Comparison of ENCODE assay signal across 11 mouse cellular contexts in genomic region chr17:37027486-37027885, GRCm38 (mm10). TPM values are rescaled to one million over a fixed set of nuclear protein-coding genes. Genes with fewer than 3 reads are reported as not detected.
DNase-seq lines count a peak whose midpoint lies in the region; ATAC-seq and TF ChIP-seq lines count a peak whose summit lies in the region.
"Had no signal": no experiment of that assay in that cellular context is flagged by ENCODE, and none has a peak within 500 bp of the region (broad histone marks: within the 10 kb centered on the region; RNA-seq: fewer than 3 reads in every experiment).

No protein-coding gene starts in this region.

- peak overlapping the region; percentile 32; the same call in 1 of the 2 replicates for H3K9ac ChIP-seq in ES-Bruce4 (ENCODE audit: low read depth, poor library complexity, severe bottlenecking)
- H3K9ac ChIP-seq in forebrain, embryonic 14.5 days (ENCODE audit: low read length): no peak overlapping the region
- H3K9ac ChIP-seq in limb, embryonic 14.5 days (ENCODE audit: low read depth, low read length, severe bottlenecking): no peak overlapping the region
- H3K9ac ChIP-seq in lung, postnatal 0 days (replicated peaks; ENCODE audit: low read depth): no peak overlapping the region
- H3K9ac ChIP-seq: liver, embryonic 13.5 days had no signal

- no peak overlapping the region for H3K4me2 ChIP-seq in forebrain, embryonic 14.5 days (ENCODE audit: low read length)
- H3K4me2 ChIP-seq in limb, embryonic 14.5 days (replicated peaks; ENCODE audit: low read depth, low read length, severe bottlenecking): no peak overlapping the region
- H3K4me2 ChIP-seq in lung, postnatal 0 days (replicated peaks; ENCODE audit: low read depth, low read length): no peak overlapping the region

- peak overlapping the region; percentile 100 for H3K27ac ChIP-seq in ES-Bruce4 (ENCODE audit: insufficient read depth, low read length)
- peak overlapping the region; percentile 96; the same call in 1 of the 2 replicates for H3K27ac ChIP-seq in forebrain, embryonic 14.5 days (ENCODE audit: low read depth, low read length)
- H3K27ac ChIP-seq in limb, embryonic 14.5 days (replicated peaks; ENCODE audit: low read depth, low read length): 0 out of 2 replicates have a peak overlapping the region, but pooled peaks have one; percentile 2
- H3K27ac ChIP-seq in lung, postnatal 0 days (ENCODE audit: low read length): no peak overlapping the region
- no peak overlapping the region for H3K27ac ChIP-seq in kidney, adult 2 months (ENCODE audit: insufficient read depth, low read depth, low read length)

- peaks cover 84% of the 10 kb centered on the region for H3K4me1 ChIP-seq in E14TG2a.4 (replicated peaks; ENCODE audit: low read depth, low read length)
- peaks cover 10% of the 10 kb centered on the region for H3K4me1 ChIP-seq in ES-Bruce4 (ENCODE audit: control insufficient read depth, insufficient read depth, low read length)
- no peaks in the 10 kb centered on the region for H3K4me1 ChIP-seq in forebrain, embryonic 14.5 days (ENCODE audit: control insufficient read depth, insufficient read depth, low read length)
- H3K4me1 ChIP-seq in limb, embryonic 14.5 days (ENCODE audit: control insufficient read depth, insufficient read depth, low read length): 0 out of 2 replicates have a peak, but pooled peaks cover 6% of the 10 kb centered on the region
- no peaks in the 10 kb centered on the region for H3K4me1 ChIP-seq in lung, postnatal 0 days (ENCODE audit: insufficient read depth, low read depth, low read length)
- H3K4me1 ChIP-seq in kidney, adult 2 months (ENCODE audit: control insufficient read depth, insufficient read depth, low read length): no peaks in the 10 kb centered on the region

- 96% methylated on average over 4 of the region's 4 CpGs for WGBS in forebrain, embryonic 14.5 days
- 98% methylated on average over 4 of the region's 4 CpGs for whole genome bisulfite sequencing in limb, embryonic 14.5 days
- 96% methylated on average over 4 of the region's 4 CpGs for WGBS in lung, postnatal 0 days
- 97% methylated on average over 4 of the region's 4 CpGs for WGBS in kidney, adult 2 months

- no peak for TF ChIP-seq CTCF in E14TG2a.4 (conservative IDR thresholded peaks at IDR 0.05; ENCODE audit: low read length)
- no peak for TF ChIP-seq CTCF in ES-Bruce4 (IDR thresholded peaks at IDR 0.05; ENCODE audit: low read depth, low read length)
- no peak for TF ChIP-seq CTCF in lung, postnatal 0 days (IDR thresholded peaks at IDR 0.05)
- no peak for TF ChIP-seq CTCF in kidney, adult 2 months (conservative IDR thresholded peaks at IDR 0.05; ENCODE audit: insufficient read depth, insufficient read length, low read depth, low read length)

- H3K27me3 ChIP-seq in E14TG2a.4 (ENCODE audit: insufficient read depth, low read length) (no peaks in the 10 kb centered on the region), ES-Bruce4 (ENCODE audit: control insufficient read depth, insufficient read depth, low read length, poor library complexity, severe bottlenecking) (no peaks in the 10 kb centered on the region)
- H3K27me3 ChIP-seq in forebrain, embryonic 14.5 days (replicated peaks; ENCODE audit: control insufficient read depth, insufficient read depth, low read length): no peaks in the 10 kb centered on the region
- no peaks in the 10 kb centered on the region for H3K27me3 ChIP-seq in limb, embryonic 14.5 days (ENCODE audit: control insufficient read depth, insufficient read depth, low read length)
- H3K27me3 ChIP-seq in lung, postnatal 0 days (replicated peaks; ENCODE audit: insufficient read depth, low read length): no peaks in the 10 kb centered on the region
- no peaks in the 10 kb centered on the region for H3K27me3 ChIP-seq in kidney, adult 2 months (replicated peaks; ENCODE audit: control insufficient read depth, insufficient read depth, low read length)
- H3K27me3 ChIP-seq: liver, embryonic 13.5 days had no signal

- H3K4me3 ChIP-seq in E14TG2a.4 (replicated peaks; ENCODE audit: low read length) (peak overlapping the region; percentile 72; the same call in 1 of the 2 replicates), ES-Bruce4 (ENCODE audit: low read depth, low read length) (no peak overlapping the region)
- H3K4me3 ChIP-seq in forebrain, embryonic 14.5 days (ENCODE audit: low read depth, low read length): no peak overlapping the region
- H3K4me3 ChIP-seq in limb, embryonic 14.5 days (replicated peaks; ENCODE audit: low read length): no peak overlapping the region
- no peak overlapping the region for H3K4me3 ChIP-seq in lung, postnatal 0 days (ENCODE audit: low read depth, low read length)
- no peak overlapping the region for H3K4me3 ChIP-seq in kidney, adult 2 months (ENCODE audit: insufficient read depth, low read depth, low read length)
- H3K4me3 ChIP-seq: megakaryocyte, embryonic 14.5 days had no signal

- no peak for ATAC-seq in forebrain, embryonic 14.5 days
- no peak for ATAC-seq in limb, embryonic 14.5 days (ENCODE audit: low FRiP score, low read depth)
- ATAC-seq in lung, postnatal 0 days: no peak

- no peaks in the 10 kb centered on the region for H3K9me3 ChIP-seq in E14TG2a.4 (ENCODE audit: low read length)
- H3K9me3 ChIP-seq in ES-Bruce4 (replicated peaks; ENCODE audit: control insufficient read depth, insufficient read depth, low read length, poor library complexity, severe bottlenecking): no peaks in the 10 kb centered on the region
- no peaks in the 10 kb centered on the region for H3K9me3 ChIP-seq in forebrain, embryonic 14.5 days (replicated peaks; ENCODE audit: control insufficient read depth, low read length)
- no peaks in the 10 kb centered on the region for H3K9me3 ChIP-seq in limb, embryonic 14.5 days (ENCODE audit: control insufficient read depth, low read length)
- H3K9me3 ChIP-seq in lung, postnatal 0 days (ENCODE audit: low read length): no peaks in the 10 kb centered on the region
- H3K9me3 ChIP-seq: liver, embryonic 13.5 days; megakaryocyte, embryonic 14.5 days had no signal

- peak; percentile 66; the same call in 1 of the 2 replicates for TF ChIP-seq EP300 in ES-Bruce4 (IDR thresholded peaks at IDR 0.05; ENCODE audit: insufficient read depth, low read depth, low read length)
- TF ChIP-seq EP300 in lung, postnatal 0 days (IDR thresholded peaks at IDR 0.05): no peak

- no peak for TF ChIP-seq POLR2A in ES-Bruce4 (IDR thresholded peaks at IDR 0.05; ENCODE audit: insufficient read depth, low read length)
- no peak for TF ChIP-seq POLR2A in limb, embryonic 14.5 days (IDR thresholded peaks at IDR 0.05; ENCODE audit: borderline replicate concordance, extremely low read depth, insufficient read depth, insufficient read length)
- TF ChIP-seq POLR2A in kidney, adult 2 months (IDR thresholded peaks at IDR 0.05; ENCODE audit: low read depth, low read length): no peak

- no peak for DNase-seq in forebrain, embryonic 14.5 days (ENCODE audit: low spot score)
- DNase-seq in limb, embryonic 14.5 days (ENCODE audit: low spot score): no peak
- DNase-seq in gastrocnemius, adult 18-20 months (ENCODE audit: low spot score): no peak
- DNase-seq in lung, postnatal 0 days (ENCODE audit: low spot score): no peak
- DNase-seq in kidney, adult 2 months: no peak
- DNase-seq: liver, embryonic 13.5 days had no signal

- H3K36me3 ChIP-seq in E14TG2a.4 (ENCODE audit: insufficient read depth, low read length) (no peaks in the 10 kb centered on the region), ES-Bruce4 (ENCODE audit: control insufficient read depth, insufficient read depth, low read length, poor library complexity, severe bottlenecking) (no peaks in the 10 kb centered on the region)
- no peaks in the 10 kb centered on the region for H3K36me3 ChIP-seq in forebrain, embryonic 14.5 days (ENCODE audit: control insufficient read depth, insufficient read depth, low read length)
- H3K36me3 ChIP-seq in limb, embryonic 14.5 days (ENCODE audit: control insufficient read depth, insufficient read depth, low read length): no peaks in the 10 kb centered on the region
- H3K36me3 ChIP-seq in lung, postnatal 0 days (ENCODE audit: insufficient read depth, low read length): no peaks in the 10 kb centered on the region
- H3K36me3 ChIP-seq in kidney, adult 2 months (ENCODE audit: control insufficient read depth, insufficient read depth, low read length): no peaks in the 10 kb centered on the region
- H3K36me3 ChIP-seq: liver, embryonic 13.5 days had no signal

RNA-seq across cellular contexts. Expression of gene Mog, which starts 4.3 kb away (rescaled TPM):
- polyA plus RNA-seq in ES-Bruce4 (2011; ENCODE audit: insufficient read depth, insufficient read length, low read depth, missing spikeins): not detected in 2 replicates
- 0.98 and 1.4 TPM in 2 replicates for polyA plus RNA-seq in forebrain, embryonic 14.5 days (2014; fragmentation: Nextera tagmentation; extraction: Ambion mirVana)
- not detected in 2 replicates for polyA plus RNA-seq in limb, embryonic 14.5 days (2012; rRNA removed)
- polyA plus RNA-seq in limb, embryonic 14.5 days (2014; fragmentation: Nextera tagmentation; extraction: Ambion mirVana): 0.35 TPM in 1 of 2 replicates, not detected in the other
- total RNA-seq in gastrocnemius, adult 18-20 months (2021): not detected
- polyA plus RNA-seq in lung, postnatal 0 days (2015; fragmentation: Nextera tagmentation; extraction: Ambion mirVana): 0.07 TPM in 1 of 2 replicates, not detected in the other
- polyA plus RNA-seq in kidney, adult 2 months (2012; rRNA removed): not detected in 2 replicates
- total RNA-seq: adrenal gland, postnatal 4 days had no signal
- polyA plus RNA-seq: heart, postnatal 0 days; liver, embryonic 13.5 days had no signal

RNA-seq across cellular contexts. Expression of gene Gabbr1, which starts 18.3 kb away (rescaled TPM):
- 163 and 180 TPM in 2 replicates for polyA plus RNA-seq in ES-Bruce4 (2011; ENCODE audit: insufficient read depth, insufficient read length, low read depth, missing spikeins)
- polyA plus RNA-seq in forebrain, embryonic 14.5 days (2014; fragmentation: Nextera tagmentation; extraction: Ambion mirVana): 53.4 and 60.5 TPM in 2 replicates
- 111 and 139 TPM in 2 replicates for polyA plus RNA-seq in limb, embryonic 14.5 days (2012; rRNA removed)
- 8.4 and 11.1 TPM in 2 replicates for polyA plus RNA-seq in limb, embryonic 14.5 days (2014; fragmentation: Nextera tagmentation; extraction: Ambion mirVana)
- total RNA-seq in gastrocnemius, adult 18-20 months (2021): 1 to 10 TPM; 5.5 to 8.2 TPM
- 5.8 and 6.2 TPM in 2 replicates for polyA plus RNA-seq in lung, postnatal 0 days (2015; fragmentation: Nextera tagmentation; extraction: Ambion mirVana)
- polyA plus RNA-seq in kidney, adult 2 months (2012; rRNA removed): 21.0 TPM in 2 replicates

RNA-seq across cellular contexts. Expression of gene Zfp57, which starts 26.5 kb away (rescaled TPM):
- 223 and 254 TPM in 2 replicates for polyA plus RNA-seq in ES-Bruce4 (2011; ENCODE audit: insufficient read depth, insufficient read length, low read depth, missing spikeins)
- polyA plus RNA-seq in forebrain, embryonic 14.5 days (2014; fragmentation: Nextera tagmentation; extraction: Ambion mirVana): 199 and 268 TPM in 2 replicates
- 140 and 149 TPM in 2 replicates for polyA plus RNA-seq in limb, embryonic 14.5 days (2012; rRNA removed)
- 85.9 and 86.1 TPM in 2 replicates for polyA plus RNA-seq in limb, embryonic 14.5 days (2014; fragmentation: Nextera tagmentation; extraction: Ambion mirVana)
- not detected for total RNA-seq in gastrocnemius, adult 18-20 months (2021)
- polyA plus RNA-seq in lung, postnatal 0 days (2015; fragmentation: Nextera tagmentation; extraction: Ambion mirVana): 35.6 and 44.3 TPM in 2 replicates
- polyA plus RNA-seq in kidney, adult 2 months (2012; rRNA removed): 2.0 and 3.0 TPM in 2 replicates

RNA-seq across cellular contexts. Expression of gene H2-M5, which starts 38.1 kb away (rescaled TPM):
- 12.6 and 13.2 TPM in 2 replicates for polyA plus RNA-seq in ES-Bruce4 (2011; ENCODE audit: insufficient read depth, insufficient read length, low read depth, missing spikeins)
- 0.77 and 1.0 TPM in 2 replicates for polyA plus RNA-seq in forebrain, embryonic 14.5 days (2014; fragmentation: Nextera tagmentation; extraction: Ambion mirVana)
- polyA plus RNA-seq in limb, embryonic 14.5 days (2012; rRNA removed): 6.3 and 7.4 TPM in 2 replicates
- polyA plus RNA-seq in limb, embryonic 14.5 days (2014; fragmentation: Nextera tagmentation; extraction: Ambion mirVana): 0.29 and 0.61 TPM in 2 replicates
- total RNA-seq in gastrocnemius, adult 18-20 months (2021): not detected
- 0.13 and 0.21 TPM in 2 replicates for polyA plus RNA-seq in lung, postnatal 0 days (2015; fragmentation: Nextera tagmentation; extraction: Ambion mirVana)
- 0.03 and 0.08 TPM in 2 replicates for polyA plus RNA-seq in kidney, adult 2 months (2012; rRNA removed)
- polyA plus RNA-seq: heart, postnatal 0 days; liver, embryonic 13.5 days had no signal

RNA-seq across cellular contexts. Expression of gene 2410137M14Rik, which starts 46.4 kb away (rescaled TPM):
- 2.9 and 4.7 TPM in 2 replicates for polyA plus RNA-seq in ES-Bruce4 (2011; ENCODE audit: insufficient read depth, insufficient read length, low read depth, missing spikeins)
- polyA plus RNA-seq in forebrain, embryonic 14.5 days (2014; fragmentation: Nextera tagmentation; extraction: Ambion mirVana): 0.35 TPM in 1 of 2 replicates, not detected in the other
- 0.53 and 0.58 TPM in 2 replicates for polyA plus RNA-seq in limb, embryonic 14.5 days (2012; rRNA removed)
- polyA plus RNA-seq in limb, embryonic 14.5 days (2014; fragmentation: Nextera tagmentation; extraction: Ambion mirVana): not detected in 2 replicates
- total RNA-seq in gastrocnemius, adult 18-20 months (2021): under 1 TPM in 1 of 2 experiments, not detected in 1; 0.37 TPM
- 0.14 TPM in 1 of 2 replicates, not detected in the other for polyA plus RNA-seq in lung, postnatal 0 days (2015; fragmentation: Nextera tagmentation; extraction: Ambion mirVana)
- polyA plus RNA-seq in kidney, adult 2 months (2012; rRNA removed): 0.25 TPM in 1 of 2 replicates, not detected in the other
- total RNA-seq: adrenal gland, postnatal 4 days had no signal
- polyA plus RNA-seq: liver, embryonic 13.5 days had no signal

Comparison
In these comparisons a context has a peak if more than half of its experiments do, and no peak if none do; other contexts are left out.
1. H3K27ac ChIP-seq: peak in ES-Bruce4 (single experiment), forebrain, embryonic 14.5 days (single experiment) and limb, embryonic 14.5 days (single experiment); none in lung, postnatal 0 days (single experiment) and kidney, adult 2 months (single experiment).